Mouse (Mus musculus): Measurements from ENCODE around the gene Ncam1. TPM values are rescaled to one million over a fixed set of nuclear protein-coding genes. Genes with fewer than 3 reads are reported as not detected.

Ncam1 gene
- polyA plus RNA-seq, 1 experiment, result 0.50 TPM

DNA sequence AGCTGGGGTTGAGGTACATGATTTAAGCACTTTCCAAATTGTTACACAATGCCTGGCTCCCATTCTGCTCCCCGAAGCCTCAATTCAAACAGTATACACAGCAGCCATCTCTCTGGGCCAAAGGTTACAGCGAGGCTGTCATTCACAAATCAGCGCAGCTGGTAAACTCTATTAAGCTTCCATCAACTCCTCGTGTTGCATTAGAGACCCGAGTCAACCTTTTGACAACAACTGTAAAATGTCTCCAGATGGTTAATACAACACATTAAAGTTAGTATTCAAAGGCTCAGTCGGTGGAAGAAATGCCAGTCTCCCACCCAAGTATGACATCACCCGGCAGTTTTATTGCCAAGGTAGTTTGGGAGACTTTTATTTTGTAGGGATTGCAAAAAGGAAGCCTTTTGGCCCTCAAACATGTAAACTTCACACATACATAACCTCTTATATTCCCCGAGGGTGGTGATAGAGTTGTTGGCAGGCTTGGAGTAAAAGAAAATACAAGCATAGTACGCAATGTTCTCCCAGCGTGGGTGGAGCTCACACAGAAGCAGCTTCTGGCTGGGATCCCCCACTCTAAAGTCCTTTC lies 204.7 kb downstream of the Ncam1 start:
- no peak for TF ChIP-seq POLR2A (IDR thresholded peaks at IDR 0.05; ENCODE audit: borderline replicate concordance, low read depth, low read length)
- TF ChIP-seq CTCF (IDR thresholded peaks at IDR 0.05; ENCODE audit: low read depth, low read length), result no peak
- Histone ChIP-seq H3K4me1 (ENCODE audit: control insufficient read depth, insufficient read depth, low read length) (no peaks in the 10 kb centered on the region), H3K4me3 (ENCODE audit: insufficient read depth, low read length) (no peak overlapping the region), H3K27ac (ENCODE audit: insufficient read depth, low read depth, low read length) (no peak overlapping the region)

- TF ChIP-seq POLR2A (IDR thresholded peaks at IDR 0.05; ENCODE audit: borderline replicate concordance, low read depth, low read length), result no peak
- TF ChIP-seq CTCF (IDR thresholded peaks at IDR 0.05; ENCODE audit: low read depth, low read length), result no peak
- no peak overlapping the region for H3K4me3 ChIP-seq (ENCODE audit: insufficient read depth, low read length)
- H3K27ac ChIP-seq (ENCODE audit: insufficient read depth, low read depth, low read length), result no peak overlapping the region
- H3K4me1 ChIP-seq (ENCODE audit: control insufficient read depth, insufficient read depth, low read length), result no peaks in the 10 kb centered on the region
These were observed 206.7 kb downstream of the Ncam1 start for GRCm38 (mm10) chr9:49592006-49592405.

GRCm38 (mm10) chr9:49590261-49590660 lies 208.5 kb downstream of the Ncam1 start:
- no peaks in the 10 kb centered on the region for H3K4me1 ChIP-seq (ENCODE audit: control insufficient read depth, insufficient read depth, low read length)
- TF ChIP-seq POLR2A (IDR thresholded peaks at IDR 0.05; ENCODE audit: borderline replicate concordance, low read depth, low read length) (no peak), CTCF (IDR thresholded peaks at IDR 0.05; ENCODE audit: low read depth, low read length) (no peak)
- no peak overlapping the region for H3K27ac ChIP-seq (ENCODE audit: insufficient read depth, low read depth, low read length)
- H3K4me3 ChIP-seq (ENCODE audit: insufficient read depth, low read length), result no peak overlapping the region

DNA sequence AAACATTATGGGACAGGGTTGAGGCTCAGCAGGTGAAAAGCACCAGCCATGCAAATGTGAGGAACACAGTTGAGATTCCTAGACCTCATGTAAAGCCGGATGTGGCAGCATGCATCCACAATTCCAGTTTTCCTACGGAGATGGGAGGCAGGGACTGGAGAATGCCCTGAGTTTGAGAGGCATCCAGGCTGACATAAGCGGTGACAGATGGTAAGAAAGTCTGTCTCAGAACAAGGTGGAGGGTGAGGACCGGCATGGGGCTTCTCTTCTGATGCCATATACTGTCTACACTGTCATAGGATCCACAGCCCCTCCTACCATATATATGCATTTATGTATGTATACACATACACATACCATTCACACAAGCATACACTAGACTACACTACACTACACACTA lies 221.6 kb downstream of the Ncam1 start:
- Histone ChIP-seq H3K27ac (ENCODE audit: insufficient read depth, low read depth, low read length) (no peak overlapping the region), H3K4me3 (ENCODE audit: insufficient read depth, low read length) (no peak overlapping the region), H3K4me1 (ENCODE audit: control insufficient read depth, insufficient read depth, low read length) (no peaks in the 10 kb centered on the region)
- no peak for TF ChIP-seq CTCF (IDR thresholded peaks at IDR 0.05; ENCODE audit: low read depth, low read length)
- TF ChIP-seq POLR2A (IDR thresholded peaks at IDR 0.05; ENCODE audit: borderline replicate concordance, low read depth, low read length), result no peak

- TF ChIP-seq POLR2A (IDR thresholded peaks at IDR 0.05; ENCODE audit: borderline replicate concordance, low read depth, low read length) (no peak), CTCF (IDR thresholded peaks at IDR 0.05; ENCODE audit: low read depth, low read length) (no peak)
- Histone ChIP-seq H3K4me3 (ENCODE audit: insufficient read depth, low read length) (no peak overlapping the region), H3K27ac (ENCODE audit: insufficient read depth, low read depth, low read length) (no peak overlapping the region)
These were observed 226.8 kb downstream of the Ncam1 start for GRCm38 (mm10) chr9:49571695-49572510.

GRCm38 (mm10) chr9:49570731-49571694 lies 227.7 kb downstream of the Ncam1 start:
- no peak overlapping the region for H3K4me3 ChIP-seq (ENCODE audit: insufficient read depth, low read length)
- H3K4me1 ChIP-seq (ENCODE audit: control insufficient read depth, insufficient read depth, low read length), result no peaks in the 10 kb centered on the region
- no peak overlapping the region for H3K27ac ChIP-seq (ENCODE audit: insufficient read depth, low read depth, low read length)
- TF ChIP-seq POLR2A (IDR thresholded peaks at IDR 0.05; ENCODE audit: borderline replicate concordance, low read depth, low read length) (no peak), CTCF (IDR thresholded peaks at IDR 0.05; ENCODE audit: low read depth, low read length) (no peak)

More at GRCm38 (mm10) chr9:49571695-49572510, 226.8 kb downstream of the Ncam1 start:
- no peaks in the 10 kb centered on the region for H3K4me1 ChIP-seq (ENCODE audit: control insufficient read depth, insufficient read depth, low read length)

GRCm38 (mm10) chr9:49570033-49570660 lies 228.6 kb downstream of the Ncam1 start:
- no peaks in the 10 kb centered on the region for H3K4me1 ChIP-seq (ENCODE audit: control insufficient read depth, insufficient read depth, low read length)
- no peak overlapping the region for H3K27ac ChIP-seq (ENCODE audit: insufficient read depth, low read depth, low read length)
- TF ChIP-seq POLR2A (IDR thresholded peaks at IDR 0.05; ENCODE audit: borderline replicate concordance, low read depth, low read length), result no peak
- no peak for TF ChIP-seq CTCF (IDR thresholded peaks at IDR 0.05; ENCODE audit: low read depth, low read length)
- H3K4me3 ChIP-seq (ENCODE audit: insufficient read depth, low read length), result no peak overlapping the region

- TF ChIP-seq POLR2A (IDR thresholded peaks at IDR 0.05; ENCODE audit: borderline replicate concordance, low read depth, low read length), result no peak
- TF ChIP-seq CTCF (IDR thresholded peaks at IDR 0.05; ENCODE audit: low read depth, low read length), result no peak
- Histone ChIP-seq H3K4me1 (ENCODE audit: control insufficient read depth, insufficient read depth, low read length) (no peaks in the 10 kb centered on the region), H3K4me3 (ENCODE audit: insufficient read depth, low read length) (no peak overlapping the region), H3K27ac (ENCODE audit: insufficient read depth, low read depth, low read length) (no peak overlapping the region)
These were observed 232.9 kb downstream of the Ncam1 start for GRCm38 (mm10) chr9:49565846-49566245.

GRCm38 (mm10) chr9:49558941-49559340 lies 239.8 kb downstream of the Ncam1 start:
- Histone ChIP-seq H3K4me1 (ENCODE audit: control insufficient read depth, insufficient read depth, low read length) (no peaks in the 10 kb centered on the region), H3K27ac (ENCODE audit: insufficient read depth, low read depth, low read length) (no peak overlapping the region), H3K4me3 (ENCODE audit: insufficient read depth, low read length) (no peak overlapping the region)
- TF ChIP-seq POLR2A (IDR thresholded peaks at IDR 0.05; ENCODE audit: borderline replicate concordance, low read depth, low read length) (no peak), CTCF (IDR thresholded peaks at IDR 0.05; ENCODE audit: low read depth, low read length) (no peak)

Measured in bone marrow macrophage, adult 2 months (primary cell).